Mouse (Mus musculus) cerebellum, postnatal 10 days (tissue): ENCODE data around the gene Nav2.

Source experiments
- DNase-seq, 2 experiments: peaks; one replicate each; pipeline ENCODE4 v3.0.0; 2021; ENCODE audit warnings: mixed read lengths in 2 of 2

The Nav2 gene

GRCm38 (mm10) chr7:49496766-49497425, 588.4 kb downstream of the Nav2 start:
- DNase-seq, result peak in 1 of 2 experiments; percentile 22

- no peak for DNase-seq
These were observed 588.9 kb downstream of the Nav2 start for GRCm38 (mm10) chr7:49497426-49497892.

GRCm38 (mm10) chr7:49499598-49499997, 591.1 kb downstream of the Nav2 start:
- DNase-seq, result no peak

- peak; percentile 55 to 56 for DNase-seq
These were observed 592.4 kb downstream of the Nav2 start for GRCm38 (mm10) chr7:49500916-49501315.

- DNase-seq, result no peak
These were observed 594.9 kb downstream of the Nav2 start for GRCm38 (mm10) chr7:49503419-49503818.

- no peak for DNase-seq
These were observed 595.4 kb downstream of the Nav2 start for GRCm38 (mm10) chr7:49503881-49504280.

GRCm38 (mm10) chr7:49504297-49504696, 595.8 kb downstream of the Nav2 start:
- DNase-seq, result no peak

GRCm38 (mm10) chr7:49505024-49505423, 596.5 kb downstream of the Nav2 start:
- no peak for DNase-seq

- DNase-seq, result no peak
These were observed 597.7 kb downstream of the Nav2 start for GRCm38 (mm10) chr7:49506085-49506820.

- no peak for DNase-seq
These were observed 599.5 kb downstream of the Nav2 start for GRCm38 (mm10) chr7:49507943-49508506.

GRCm38 (mm10) chr7:49511820-49512453, 603.4 kb downstream of the Nav2 start:
- DNase-seq, result no peak

GRCm38 (mm10) chr7:49513763-49514437, 605.4 kb downstream of the Nav2 start:
- peak; percentile 38 to 57 for DNase-seq

- DNase-seq, result peak in 1 of 2 experiments; percentile 26
These were observed 606.5 kb downstream of the Nav2 start for GRCm38 (mm10) chr7:49515012-49515411.

- DNase-seq, result no peak
These were observed 612.0 kb downstream of the Nav2 start for GRCm38 (mm10) chr7:49520504-49520903.

GRCm38 (mm10) chr7:49521349-49521748, 612.8 kb downstream of the Nav2 start:
- no peak for DNase-seq

GRCm38 (mm10) chr7:49521976-49522375, 613.5 kb downstream of the Nav2 start:
- DNase-seq, result no peak

GRCm38 (mm10) chr7:49522411-49523114, 614.0 kb downstream of the Nav2 start:
- DNase-seq, result peak; percentile 62 to 74

- no peak for DNase-seq
These were observed 614.6 kb downstream of the Nav2 start for GRCm38 (mm10) chr7:49523115-49523445.

- DNase-seq, result peak in 1 of 2 experiments; percentile 49
These were observed 615.2 kb downstream of the Nav2 start for GRCm38 (mm10) chr7:49523729-49524128.

GRCm38 (mm10) chr7:49525348-49526100, 617.0 kb downstream of the Nav2 start:
- peak in 1 of 2 experiments; percentile 45 for DNase-seq

GRCm38 (mm10) chr7:49526101-49526499, 617.6 kb downstream of the Nav2 start:
- no peak for DNase-seq
